Mouse (Mus musculus) spleen, adult 2 months (tissue): Measurements from ENCODE around the gene Spsb1.

Experiments used
- CTCF ChIP-seq: fragments of 200-500 bp; IDR thresholded peaks from 2 replicates; pipeline ENCODE4 v1.5.1; 2011; ENCODE audit warnings: mild to moderate bottlenecking, inconsistent platforms; ENCODE audit not compliant: insufficient read depth, insufficient read length, insufficient replicate concordance; ENCODE audit errors: extremely low read depth
- POLR2A ChIP-seq: fragments of 200-500 bp; IDR thresholded peaks from 2 replicates; pipeline ENCODE4 v1.6.1; 2011; ENCODE audit warnings: low read depth, low read length, inconsistent platforms

DNA sequence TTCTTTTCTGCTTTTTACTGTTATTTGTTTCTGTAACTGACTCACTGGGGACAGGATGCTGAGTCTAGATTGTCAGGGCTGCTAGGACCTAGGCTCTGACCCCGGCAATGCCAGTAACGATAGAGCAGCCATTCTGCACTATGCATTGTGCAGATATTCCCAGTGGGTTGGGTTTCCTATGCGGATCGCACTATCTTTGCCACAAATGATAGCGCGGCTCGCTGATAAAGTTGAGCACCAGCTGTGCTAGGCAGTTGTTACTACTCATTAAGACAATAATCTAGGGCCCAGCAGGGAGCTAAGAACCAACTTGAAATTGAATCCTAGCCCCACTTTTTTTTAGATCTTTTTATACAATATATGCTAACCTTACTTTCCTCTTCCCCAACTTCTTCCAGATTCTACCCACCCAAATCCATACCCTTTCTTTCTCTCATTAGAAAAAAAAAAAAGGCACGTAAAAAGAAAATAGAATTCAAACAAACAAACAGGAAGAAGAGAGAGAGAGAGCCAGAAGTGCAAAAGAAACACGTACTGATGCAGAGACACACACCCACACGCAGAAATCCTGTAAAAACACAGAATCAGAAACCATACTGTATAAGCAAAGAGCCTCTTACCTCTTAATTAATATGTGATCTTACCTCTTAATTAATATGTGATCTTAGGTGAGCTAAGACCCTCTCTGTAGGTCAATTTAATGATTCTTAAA is 99.5 kb downstream of the Spsb1 start:
- TF ChIP-seq CTCF (no peak), POLR2A (no peak)
